Mouse (Mus musculus): Measurements from ENCODE around the gene Btla.

The Btla gene

DNA sequence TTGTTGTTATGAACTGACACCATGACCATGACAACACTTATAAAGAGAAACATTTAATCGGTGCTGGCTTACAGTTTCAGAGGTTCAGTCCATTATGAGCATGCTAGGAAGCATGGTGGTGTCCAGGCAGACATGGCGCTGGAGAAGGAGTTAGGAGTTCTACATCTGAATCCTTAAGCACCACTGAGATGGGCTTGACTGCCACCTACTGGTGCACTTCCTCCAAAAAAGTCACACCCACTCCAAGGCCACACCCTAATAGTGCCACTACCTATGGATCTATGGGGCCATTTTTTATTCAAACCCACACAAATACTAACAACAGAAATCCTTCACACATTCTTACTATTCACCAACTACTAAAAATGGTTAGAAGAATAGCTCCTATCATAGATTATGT lies 35.5 kb downstream of the Btla start:
- no peak for DNase-seq

DNA sequence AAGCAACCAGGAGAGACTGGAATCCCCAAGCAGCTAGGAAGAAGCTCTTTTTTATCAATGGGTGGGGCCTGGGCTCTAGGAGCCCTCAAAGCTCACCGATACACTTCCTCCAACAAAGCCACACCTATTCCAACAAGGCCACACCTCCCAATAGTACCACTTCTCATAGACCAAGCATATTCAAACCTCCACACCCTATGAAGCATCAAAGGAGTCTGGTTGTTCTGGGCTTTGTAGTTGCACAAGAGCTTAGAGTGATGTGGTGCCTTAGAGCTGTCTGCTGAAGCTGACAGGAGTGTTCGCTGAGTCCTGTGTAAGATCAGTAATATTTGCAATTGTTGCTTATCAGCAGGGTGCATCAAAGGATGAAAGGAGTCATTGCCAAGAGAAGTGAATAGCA lies 37.2 kb downstream of the Btla start:
- DNase-seq, result no peak

DNA sequence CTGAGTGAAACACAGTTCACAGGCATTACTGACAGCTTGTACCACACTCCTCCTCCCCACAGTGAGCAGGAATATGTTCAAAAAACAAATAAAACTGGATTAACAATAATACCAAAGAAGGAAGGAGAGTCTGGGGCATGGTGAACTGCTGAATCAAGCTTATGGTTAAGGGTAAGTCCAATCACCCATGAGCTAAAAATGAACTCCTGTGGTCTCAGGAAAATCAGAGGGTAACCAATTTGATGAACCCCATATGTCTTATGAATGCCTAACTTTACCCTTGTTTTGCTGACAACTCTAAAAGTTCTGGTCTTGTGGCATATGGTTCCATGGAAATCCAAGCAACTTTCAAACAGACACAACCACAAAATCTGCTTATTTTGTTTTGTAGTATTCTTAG lies 37.9 kb downstream of the Btla start:
- DNase-seq, result no peak

DNA sequence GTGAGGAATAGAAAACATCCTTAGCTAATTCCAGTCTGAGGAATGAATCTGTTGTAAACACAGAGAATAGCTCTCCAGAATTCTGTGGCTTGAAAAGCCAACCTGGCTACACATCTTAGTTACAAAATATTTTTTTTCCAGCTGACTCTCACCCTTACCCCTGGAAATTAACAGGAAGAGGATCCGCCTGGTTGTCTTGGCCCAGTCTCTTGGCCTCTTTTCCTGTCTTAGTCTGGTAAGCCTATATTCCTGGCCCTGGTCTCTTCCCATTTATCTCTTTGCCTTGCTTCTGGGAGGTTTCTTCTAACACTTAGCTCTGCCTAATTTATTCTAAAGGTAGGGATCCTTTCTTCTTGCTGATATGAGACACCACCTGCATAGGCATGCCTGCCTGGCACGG lies 45.8 kb downstream of the Btla start:
- DNase-seq, result no peak

DNA sequence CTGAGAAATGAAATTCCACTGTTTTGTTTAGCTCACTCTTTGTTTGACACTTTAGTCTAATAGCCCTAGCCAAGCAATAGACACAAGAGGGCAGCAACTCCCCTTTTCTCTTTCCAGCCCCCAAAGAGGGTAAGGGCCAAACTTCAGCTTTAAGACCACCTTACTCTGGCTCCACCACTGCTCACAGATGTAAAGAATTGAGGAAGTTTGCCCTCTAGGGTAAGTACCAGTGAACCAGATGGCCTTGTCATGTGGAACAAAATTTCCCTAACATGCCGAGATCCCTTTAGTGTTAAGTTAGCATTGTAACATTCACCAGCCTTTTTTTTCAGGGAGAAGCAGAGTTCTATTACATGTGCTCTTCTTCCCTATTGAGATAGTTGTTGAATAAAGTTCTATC lies 59.0 kb downstream of the Btla start:
- no peak for DNase-seq

DNA sequence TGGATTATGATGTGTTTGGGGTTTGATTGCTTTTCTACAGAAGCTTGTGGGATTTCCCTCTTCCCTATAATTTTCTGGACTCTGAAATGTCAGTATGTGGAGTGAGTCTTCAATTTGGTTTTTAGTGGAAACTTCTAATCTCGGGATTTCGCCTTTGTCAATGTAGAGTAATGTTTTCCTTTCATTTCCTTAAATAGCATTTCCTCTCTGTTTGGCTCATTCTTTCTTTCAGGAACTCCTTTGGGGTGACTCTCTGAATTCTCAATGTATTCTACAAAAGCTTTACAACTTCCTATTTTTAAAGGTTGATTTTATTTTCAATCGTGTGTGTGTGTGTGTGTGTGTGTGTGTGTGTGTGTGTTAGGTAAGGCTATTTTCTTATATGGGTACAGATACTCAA lies 73.7 kb downstream of the Btla start:
- no peak for DNase-seq
